Mouse (Mus musculus) CH12.LX (cell line): ENCODE data around the gene Nrm. TPM values are rescaled to one million over a fixed set of nuclear protein-coding genes. Genes with fewer than 3 reads are reported as not detected.

Experiments
- DNase-seq: peaks from one replicate; pipeline ENCODE4 v3.0.0-alpha.2; 2013; ENCODE audit errors: extremely low read depth
- H3K27ac ChIP-seq: 2 replicates; pipeline ENCODE4 v1.5.1; 2012; ENCODE audit warnings: low read depth, mild to moderate bottlenecking, control low read depth, moderate library complexity; ENCODE audit not compliant: insufficient read depth
- H3K27me3 ChIP-seq: replicated peaks from 2 replicates; pipeline ENCODE3; 2012; ENCODE audit warnings: inconsistent platforms
- H3K36me3 ChIP-seq, 2 experiments: replicated peaks in 1 of 2; 2 replicates each; pipeline versions ENCODE3 to v1.6.1; 2012; ENCODE audit warnings: inconsistent platforms in 1 of 2, low read length in 1 of 2, mild to moderate bottlenecking in 1 of 2, mixed read lengths in 1 of 2, moderate library complexity in 1 of 2; ENCODE audit not compliant: control insufficient read depth in 1 of 2, insufficient read depth in 1 of 2
- H3K4me1 ChIP-seq, 2 experiments: 2 replicates each; pipeline ENCODE4 v1.6.1; 2012; ENCODE audit warnings: inconsistent platforms in 1 of 2, moderate library complexity in 1 of 2; ENCODE audit not compliant: insufficient read depth in 2 of 2, control insufficient read depth in 1 of 2
- H3K4me2 ChIP-seq: 2 replicates; pipeline ENCODE4 v1.6.1; 2012; ENCODE audit warnings: low read depth, mild to moderate bottlenecking, control low read depth; ENCODE audit not compliant: poor library complexity, insufficient read depth, severe bottlenecking
- H3K4me3 ChIP-seq, 3 experiments: fragments of 150-350 bp in 1 of 3; sonication (generic) in 1 of 3; replicated peaks in 1 of 3; 2 replicates each; pipeline versions ENCODE3 to v1.5.1; 2011 to 2012; ENCODE audit warnings: low read depth in 2 of 3, low read length in 2 of 3, mild to moderate bottlenecking in 2 of 3, moderate library complexity in 2 of 3, control low read depth in 1 of 3, improper control_type of control experiment in 1 of 3, inconsistent platforms in 1 of 3, mixed read lengths in 1 of 3; ENCODE audit not compliant: poor library complexity in 1 of 3
- H3K79me2 ChIP-seq: replicated peaks from 2 replicates; pipeline ENCODE4 v1.6.1; 2012; ENCODE audit warnings: mild to moderate bottlenecking, moderate library complexity; ENCODE audit not compliant: control insufficient read depth, poor library complexity, insufficient read depth, severe bottlenecking; ENCODE audit errors: extremely low read depth
- H3K9ac ChIP-seq: 2 replicates; pipeline ENCODE4 v1.6.1; 2012; ENCODE audit warnings: low read depth, mild to moderate bottlenecking, control low read depth, moderate library complexity; ENCODE audit not compliant: insufficient read depth
- H3K9me3 ChIP-seq: replicated peaks from 2 replicates; pipeline ENCODE3; 2012; ENCODE audit warnings: low read length, inconsistent platforms, mixed read lengths
- BHLHE40 ChIP-seq: IDR thresholded peaks from 2 replicates; pipeline ENCODE4 v1.6.1; 2011; ENCODE audit warnings: mild to moderate bottlenecking, low read depth, low read length, improper control_type of control experiment
- CHD1 ChIP-seq: IDR thresholded peaks from 2 replicates; pipeline ENCODE4 v1.6.1; 2012; ENCODE audit warnings: low read depth, low read length, improper control_type of control experiment, inconsistent platforms
- CHD2 ChIP-seq: IDR thresholded peaks from 2 replicates; pipeline ENCODE4 v1.6.1; 2011; ENCODE audit warnings: low read length, improper control_type of control experiment
- CTCF ChIP-seq, 2 experiments: IDR thresholded peaks in 1 of 2; conservative IDR thresholded peaks in 1 of 2; 2 replicates each; pipeline ENCODE4 v1.5.1; 2011 to 2012; ENCODE audit warnings: low read depth in 2 of 2, low read length in 2 of 2, improper control_type of control experiment in 1 of 2, inconsistent platforms in 1 of 2, mild to moderate bottlenecking in 1 of 2, moderate library complexity in 1 of 2
- E2F4 ChIP-seq: IDR thresholded peaks from 2 replicates; pipeline ENCODE4 v1.6.1; 2011; ENCODE audit warnings: low read depth, low read length, improper control_type of control experiment; ENCODE audit not compliant: insufficient replicate concordance
- ELF1 ChIP-seq: IDR thresholded peaks from 2 replicates; pipeline ENCODE4 v1.6.1; 2014; ENCODE audit warnings: low read depth, mild to moderate bottlenecking, inconsistent platforms, low read length, improper control_type of control experiment
- EP300 ChIP-seq: IDR thresholded peaks from 2 replicates; pipeline ENCODE4 v1.6.1; 2011; ENCODE audit warnings: low read length, improper control_type of control experiment
- ETS1 ChIP-seq: conservative IDR thresholded peaks from 2 replicates; pipeline ENCODE4 v1.6.1; 2012; ENCODE audit warnings: low read depth, mild to moderate bottlenecking, inconsistent platforms, low read length, improper control_type of control experiment, moderate library complexity
- GABPA ChIP-seq: IDR thresholded peaks from 2 replicates; pipeline ENCODE4 v1.6.1; 2012; ENCODE audit warnings: low read depth, low read length, improper control_type of control experiment, inconsistent platforms; ENCODE audit not compliant: insufficient replicate concordance
- HCFC1 ChIP-seq: IDR thresholded peaks from 2 replicates; pipeline ENCODE4 v1.6.1; 2012; ENCODE audit warnings: low read depth, mild to moderate bottlenecking, inconsistent platforms, low read length, improper control_type of control experiment
- JUN ChIP-seq: IDR thresholded peaks from 2 replicates; pipeline ENCODE4 v1.6.1; 2011; ENCODE audit warnings: low read depth, mild to moderate bottlenecking, low read length, improper control_type of control experiment, moderate library complexity; ENCODE audit not compliant: insufficient read depth
- JUND ChIP-seq: conservative IDR thresholded peaks from 2 replicates; pipeline ENCODE4 v1.6.1; 2011; ENCODE audit warnings: low read depth, low read length, improper control_type of control experiment
- KAT2A ChIP-seq: IDR thresholded peaks from 2 replicates; pipeline ENCODE4 v1.6.1; 2012; ENCODE audit warnings: low read length, improper control_type of control experiment, inconsistent platforms; ENCODE audit not compliant: insufficient replicate concordance
- MAFK ChIP-seq: IDR thresholded peaks from 2 replicates; pipeline ENCODE4 v1.6.1; 2011; ENCODE audit warnings: low read length, improper control_type of control experiment; ENCODE audit not compliant: insufficient replicate concordance
- MAX ChIP-seq: IDR thresholded peaks from 2 replicates; pipeline ENCODE4 v1.6.1; 2011; ENCODE audit warnings: low read length, improper control_type of control experiment
- MAZ ChIP-seq: IDR thresholded peaks from 2 replicates; pipeline ENCODE4 v1.6.1; 2012; ENCODE audit warnings: low read depth, mild to moderate bottlenecking, inconsistent platforms, low read length, improper control_type of control experiment, moderate library complexity
- MEF2A ChIP-seq: IDR thresholded peaks from 2 replicates; pipeline ENCODE4 v1.6.1; 2014; ENCODE audit warnings: low read depth, mild to moderate bottlenecking, inconsistent platforms, low read length, improper control_type of control experiment, borderline replicate concordance
- MXI1 ChIP-seq: IDR thresholded peaks from 2 replicates; pipeline ENCODE4 v1.6.1; 2011; ENCODE audit warnings: mild to moderate bottlenecking, low read depth, low read length, improper control_type of control experiment
- MYC ChIP-seq: IDR thresholded peaks from 2 replicates; pipeline ENCODE4 v1.6.1; 2011; ENCODE audit warnings: low read depth, mild to moderate bottlenecking, improper control_type of control experiment, low read length
- NELFE ChIP-seq: IDR thresholded peaks from 2 replicates; pipeline ENCODE4 v1.6.1; 2011; ENCODE audit warnings: low read depth, low read length, improper control_type of control experiment
- NRF1 ChIP-seq: IDR thresholded peaks from 2 replicates; pipeline ENCODE4 v1.6.1; 2014; ENCODE audit warnings: low read depth, mild to moderate bottlenecking, inconsistent platforms, low read length, improper control_type of control experiment, moderate library complexity
- PAX5 ChIP-seq: IDR thresholded peaks from 2 replicates; pipeline ENCODE4 v1.6.1; 2012; ENCODE audit warnings: low read length, inconsistent platforms, mixed read lengths
- POLR2A ChIP-seq: IDR thresholded peaks from 2 replicates; pipeline ENCODE4 v1.6.1; 2011; ENCODE audit warnings: low read depth, mild to moderate bottlenecking, improper control_type of control experiment, low read length
- POLR2AphosphoS2 ChIP-seq: IDR thresholded peaks from 2 replicates; pipeline ENCODE4 v1.6.1; 2011; ENCODE audit warnings: low read depth, low read length, improper control_type of control experiment
- RAD21 ChIP-seq: IDR thresholded peaks from 2 replicates; pipeline ENCODE4 v1.6.1; 2011; ENCODE audit warnings: low read depth, mild to moderate bottlenecking, low read length, improper control_type of control experiment, moderate library complexity
- RCOR1 ChIP-seq: conservative IDR thresholded peaks from 2 replicates; pipeline ENCODE4 v1.6.1; 2012; ENCODE audit warnings: low read depth, mild to moderate bottlenecking, inconsistent platforms, low read length, improper control_type of control experiment
- SIN3A ChIP-seq: IDR thresholded peaks from 2 replicates; pipeline ENCODE4 v1.6.1; 2012; ENCODE audit warnings: low read length, improper control_type of control experiment, inconsistent platforms
- SMC3 ChIP-seq: IDR thresholded peaks from 2 replicates; pipeline ENCODE4 v1.6.1; 2011; ENCODE audit warnings: low read depth, low read length, improper control_type of control experiment
- TBP ChIP-seq: conservative IDR thresholded peaks from 2 replicates; pipeline ENCODE4 v1.6.1; 2011; ENCODE audit warnings: low read depth, low read length, improper control_type of control experiment
- TCF12 ChIP-seq: IDR thresholded peaks from 2 replicates; pipeline ENCODE4 v1.6.1; 2014; ENCODE audit warnings: low read depth, mild to moderate bottlenecking, inconsistent platforms, low read length, improper control_type of control experiment
- UBTF ChIP-seq: IDR thresholded peaks from 2 replicates; pipeline ENCODE4 v1.6.1; 2012; ENCODE audit warnings: low read depth, mild to moderate bottlenecking, inconsistent platforms, low read length, improper control_type of control experiment, moderate library complexity
- USF1 ChIP-seq: IDR thresholded peaks from 2 replicates; pipeline ENCODE4 v1.6.1; 2014; ENCODE audit warnings: low read depth, mild to moderate bottlenecking, inconsistent platforms, low read length, improper control_type of control experiment
- USF2 ChIP-seq: conservative IDR thresholded peaks from 2 replicates; pipeline ENCODE4 v1.6.1; 2011; ENCODE audit warnings: low read depth, low read length, improper control_type of control experiment
- ZC3H11A ChIP-seq: IDR thresholded peaks from 2 replicates; pipeline ENCODE4 v1.6.1; 2012; ENCODE audit warnings: low read depth, mild to moderate bottlenecking, inconsistent platforms, low read length, improper control_type of control experiment
- ZKSCAN1 ChIP-seq: IDR thresholded peaks from 2 replicates; pipeline ENCODE4 v1.6.1; 2012; ENCODE audit warnings: low read depth, inconsistent platforms, low read length, improper control_type of control experiment, borderline replicate concordance
- ZMIZ1 ChIP-seq: IDR thresholded peaks from 2 replicates; pipeline ENCODE4 v1.6.1; 2012; ENCODE audit warnings: low read depth, mild to moderate bottlenecking, inconsistent platforms, low read length, improper control_type of control experiment
- ZNF384 ChIP-seq: IDR thresholded peaks from 2 replicates; pipeline ENCODE4 v1.6.1; 2012; ENCODE audit warnings: low read depth, low read length, improper control_type of control experiment, inconsistent platforms
- dilution Hi-C: fragments of 300-500 bp; cut with MboI; formaldehyde crosslinking; loops from 2 replicates; pipeline ENCODE4 v1.14.3; 2020; ENCODE audit warnings: low sequenced_read_pairs; ENCODE audit not compliant: extremely low pct_unique_long_range_greater_than_20kb, extremely low pct_ligation_motif_present
- in situ Hi-C: fragments of 300-500 bp; cut with MboI; formaldehyde crosslinking; loops from 3 replicates; pipeline ENCODE4 v1.14.3; 2019; ENCODE audit warnings: low sequenced_read_pairs, low pct_ligation_motif_present, low pct_unique_long_range_greater_than_20kb, mixed read lengths
- polyA plus RNA-seq: library from polyadenylated mRNA; unstranded; fragments of >175 nt; gene quantifications from 2 replicates; pipeline ENCODE4 v1.2.1, GENCODE M21; 2012; ENCODE audit warnings: low read depth; ENCODE audit not compliant: insufficient read length
- total RNA-seq, 2 experiments: library from RNA; depleted of rRNA; stranded (reverse); fragments of 300-350 nt in 1 of 2; fragments of >200 nt in 1 of 2; gene quantifications; 2 replicates each; pipeline ENCODE4 v1.2.3; 2012 to 2014

Gene Nrm
- total and polyA plus RNA-seq, 3 experiments, result 12.1 to 16.7 (median 15.4) TPM

GRCm38 (mm10) chr17:35841076-35841950, 19.8 kb upstream of the Nrm start, which contains the start of gene Mdc1:
Gene Mdc1 (plus strand): TSS chr17:35841515.
- dilution Hi-C loops (no loop called here), in situ Hi-C loops (no loop called here)
- H3K4me1 ChIP-seq, result peaks cover 0 to 22% of the 10 kb centered on the region in 2 experiments; a peak in 2 of 4 replicates
- TF ChIP-seq RAD21 (no peak), JUND (no peak), NRF1 (peak; percentile 71), PAX5 (no peak), JUN (no peak), ZC3H11A (no peak), USF1 (no peak), NELFE (peak; percentile 75), KAT2A (peak; percentile 85), E2F4 (peak; percentile 99), MAZ (0 out of 2 replicates have a peak, but pooled peaks have one; percentile 65), SMC3 (peak; percentile 10; the same call in 1 of the 2 replicates), CTCF (conservative IDR thresholded peaks at IDR 0.05 in 1 of 2, IDR thresholded peaks at IDR 0.05 in 1 of 2; ENCODE audit: low read depth in 2 of 2, low read length in 2 of 2) (no peak), ZKSCAN1 (no peak), UBTF (no peak), EP300 (no peak; the same call in 1 of the 2 replicates), BHLHE40 (peak; percentile 81), MEF2A (peak; percentile 87; the same call in 1 of the 2 replicates), MYC (peak; percentile 88; the same call in 1 of the 2 replicates), MAX (peak; percentile 81; the same call in 1 of the 2 replicates), SIN3A (peak; percentile 67; the same call in 1 of the 2 replicates), MAFK (peak; percentile 71; the same call in 1 of the 2 replicates), MXI1 (peak; percentile 90), TBP (peak; percentile 88), ZNF384 (peak; percentile 92), ZMIZ1 (0 out of 2 replicates have a peak, but pooled peaks have one; percentile 56), RCOR1 (no peak; the same call in 1 of the 2 replicates), CHD1 (peak; percentile 80; the same call in 1 of the 2 replicates), POLR2A (peak; percentile 77), POLR2AphosphoS2 (no peak), USF2 (no peak), CHD2 (peak; percentile 79; the same call in 1 of the 2 replicates), ETS1 (peak; percentile 81), GABPA (peak; percentile 89), HCFC1 (peak; percentile 87), TCF12 (peak; percentile 96), ELF1 (peak; percentile 99)

More at GRCm38 (mm10) chr17:35841076-35841950, 19.8 kb upstream of the Nrm start, which contains the start of gene Mdc1:
- Histone ChIP-seq H3K9ac (peak within 1 kb of the TSS; percentile 65), H3K27me3 (no peaks in the 10 kb centered on the region), H3K4me3 (peak within 1 kb of the TSS; percentile 57 to 64 (median 63)), H3K79me2 (peaks cover 17% of the 10 kb centered on the region), H3K27ac (peak within 1 kb of the TSS; percentile 63), H3K36me3 (peaks cover 18 to 25% of the 10 kb centered on the region in 2 experiments), H3K4me2 (peak within 1 kb of the TSS; percentile 53), H3K9me3 (no peaks in the 10 kb centered on the region)
- peak; percentile 100 for DNase-seq
